Mouse (Mus musculus) liver, adult 2 months (tissue): ENCODE measurements at regions not wholly inside any gene's neighbourhood (a gene's known extent, or its start where the extent isn't known, plus 50 kb on each side); places are given as distances from the start of the nearest gene placed in this dataset.

Experiments used
- CTCF ChIP-seq: fragments of 200-500 bp; IDR thresholded peaks from 2 replicates; pipeline ENCODE4 v1.5.1; 2011; ENCODE audit warnings: low read depth, low read length, control low read depth
- POLR2A ChIP-seq: fragments of 200-500 bp; IDR thresholded peaks from 2 replicates; pipeline ENCODE4 v1.6.1; 2011; ENCODE audit warnings: low read length, control low read depth; ENCODE audit not compliant: insufficient read depth; ENCODE audit errors: extremely low read depth

DNA sequence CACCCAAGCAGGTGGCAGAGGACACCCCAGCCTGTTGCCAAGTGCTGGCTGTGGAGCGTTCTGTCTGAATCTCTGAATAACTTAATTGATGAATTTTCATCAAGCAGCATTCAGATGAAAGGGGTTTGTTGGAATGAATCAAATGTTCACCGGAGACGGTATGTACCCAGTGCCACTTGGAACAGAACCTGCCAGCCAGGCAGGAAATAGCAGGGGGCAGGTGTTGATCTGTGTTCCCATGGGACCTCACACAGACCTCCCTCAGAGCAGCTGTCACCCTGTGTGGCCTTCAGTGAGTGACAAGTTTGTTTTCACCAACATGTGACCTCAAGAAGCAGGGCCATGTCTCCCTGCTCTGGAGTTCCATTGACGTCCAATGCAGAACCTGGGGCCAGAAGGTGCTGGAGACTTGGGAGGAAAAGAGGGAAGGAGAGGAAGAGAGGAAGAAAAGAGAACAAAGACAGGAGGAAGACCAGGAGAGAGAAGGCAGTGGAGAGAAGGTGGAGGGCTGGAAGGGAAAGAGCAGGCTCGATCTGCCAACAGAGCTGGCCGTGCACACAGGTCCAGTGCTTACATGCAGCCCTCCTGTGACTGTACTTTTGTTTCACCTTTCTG lies 57.3 kb upstream of the 1700021F07Rik start:
- TF ChIP-seq POLR2A: no peak
- TF ChIP-seq CTCF: no peak
